Mouse (Mus musculus) liver, postnatal 0 days (tissue): ENCODE data around the gene Glud1. TPM values are rescaled to one million over a fixed set of nuclear protein-coding genes. Genes with fewer than 3 reads are reported as not detected.
"Not testable (repeated sequence)": the region's sequence is repeated elsewhere in the genome, so short reads cannot be mapped to it uniquely, and the experiment has no call there.

Source experiments
- ATAC-seq: fragments of 200-750 bp; cut with Nextera tagmentation; 2 replicates; pipeline ENCODE4 v1.8.0; 2017; ENCODE audit warnings: mild to moderate bottlenecking, moderate library complexity
- DNase-seq: peaks from one replicate; pipeline ENCODE4 v3.0.0-alpha.2; 2016
- H3K27ac ChIP-seq: fragments of 300-500 bp; sonication (generic); 2 replicates; pipeline ENCODE4 v1.5.1; 2014; ENCODE audit warnings: antibody characterized with exemption, moderate library complexity, mild to moderate bottlenecking, low read depth
- H3K27me3 ChIP-seq: fragments of 300-500 bp; sonication (generic); 2 replicates; pipeline ENCODE4 v1.6.1; 2014; ENCODE audit warnings: low read length, control low read depth, mixed read lengths; ENCODE audit not compliant: insufficient read depth
- H3K36me3 ChIP-seq: fragments of 300-500 bp; sonication (generic); replicated peaks from 2 replicates; pipeline ENCODE4 v1.6.1; 2014; ENCODE audit warnings: mild to moderate bottlenecking, control low read depth, low read length, moderate library complexity, mixed read lengths; ENCODE audit not compliant: insufficient read depth
- H3K4me1 ChIP-seq: fragments of 300-500 bp; sonication (generic); 2 replicates; pipeline ENCODE4 v1.6.1; 2014; ENCODE audit warnings: antibody characterized with exemption, mild to moderate bottlenecking, control low read depth; ENCODE audit not compliant: insufficient read depth
- H3K4me2 ChIP-seq: fragments of 300-500 bp; sonication (generic); 2 replicates; pipeline ENCODE4 v1.6.1; 2014; ENCODE audit warnings: low read depth, mild to moderate bottlenecking, low read length, moderate library complexity, mixed read lengths
- H3K4me3 ChIP-seq: fragments of 300-500 bp; sonication (generic); 2 replicates; pipeline ENCODE4 v1.5.1; 2014; ENCODE audit warnings: low read depth, low read length
- H3K9ac ChIP-seq: fragments of 300-500 bp; sonication (generic); replicated peaks from 2 replicates; pipeline ENCODE4 v1.6.1; 2014; ENCODE audit warnings: mild to moderate bottlenecking, moderate library complexity
- H3K9me3 ChIP-seq: fragments of 300-500 bp; sonication (generic); 2 replicates; pipeline ENCODE4 v1.6.1; 2016; ENCODE audit warnings: mild to moderate bottlenecking, control low read depth, low read length, mixed read lengths
- CTCF ChIP-seq: sonication (generic); IDR thresholded peaks from 2 replicates; pipeline ENCODE4 v1.5.1; 2016; ENCODE audit warnings: antibody characterized with exemption, low read depth
- EP300 ChIP-seq: IDR thresholded peaks from 2 replicates; pipeline ENCODE4 v1.6.1; 2016; ENCODE audit warnings: antibody characterized with exemption, low read depth, mild to moderate bottlenecking
- WGBS: fragments of 180-500 bp; shearing (Covaris S2); extraction: QIAGEN DNeasy Blood & Tissue Kit; methylation state at CpG from one replicate; pipeline ENCODE4 v1.1.7; 2014; ENCODE audit not compliant: insufficient replicate concordance; 5-methylcytosine and 5-hydroxymethylcytosine counted together
- polyA plus RNA-seq: library from polyadenylated mRNA; unstranded; fragments of >200 nt; fragmentation: Nextera tagmentation; extraction: Ambion mirVana; gene quantifications from 2 replicates; pipeline ENCODE4 v1.2.1, GENCODE M21; 2015

Gene Glud1
- polyA plus RNA-seq, 1 experiment from 2014 or later: 163 TPM

DNA sequence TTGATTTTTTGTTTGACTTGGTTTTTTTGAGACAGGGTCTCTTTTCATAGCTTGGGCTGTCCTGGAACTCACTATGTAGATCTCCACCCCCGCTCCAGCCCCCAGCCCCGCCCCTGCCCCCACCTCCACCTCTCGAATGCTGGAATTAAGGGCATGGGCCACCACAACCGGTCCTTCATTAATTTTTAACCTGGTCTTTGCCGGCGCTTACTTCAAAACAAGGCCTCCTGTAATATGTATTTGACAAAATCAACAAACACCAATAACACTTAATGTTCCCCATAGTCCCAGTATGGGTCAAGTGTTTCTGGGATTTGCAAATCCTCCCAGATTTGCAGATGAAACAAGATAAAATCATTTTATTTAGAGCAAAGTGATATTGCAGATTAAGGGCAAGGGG lies 49.7 kb downstream of the Glud1 start:
- Histone ChIP-seq H3K4me1 (peaks cover 23% of the 10 kb centered on the region), H3K9me3 (no peaks in the 10 kb centered on the region), H3K27me3 (no peaks in the 10 kb centered on the region), H3K36me3 (no peaks in the 10 kb centered on the region), H3K4me2 (no peak overlapping the region), H3K9ac (no peak overlapping the region), H3K4me3 (no peak overlapping the region), H3K27ac (peak overlapping the region; percentile 29)
- ATAC-seq: no peak
- DNase-seq: no peak
- TF ChIP-seq EP300 (no peak), CTCF (no peak)
- WGBS: 46% methylated on average over 6 of the region's 6 CpGs

GRCm38 (mm10) chr14:34362135-34362534 lies 51.6 kb downstream of the Glud1 start:
- H3K4me2 ChIP-seq: no peak overlapping the region
- no peaks in the 10 kb centered on the region for H3K27me3 ChIP-seq
- peaks cover 16% of the 10 kb centered on the region for H3K4me1 ChIP-seq
- no peak overlapping the region for H3K27ac ChIP-seq
- no peak for ATAC-seq
- no peaks in the 10 kb centered on the region for H3K9me3 ChIP-seq
- no peaks in the 10 kb centered on the region for H3K36me3 ChIP-seq
- no peak overlapping the region for H3K4me3 ChIP-seq
- DNase-seq: no peak
- WGBS: 39% methylated on average over 4 of the region's 4 CpGs
- TF ChIP-seq CTCF (no peak), EP300 (no peak)
- no peak overlapping the region for H3K9ac ChIP-seq

- peak; percentile 48 for ATAC-seq
- no peaks in the 10 kb centered on the region for H3K9me3 ChIP-seq
- H3K9ac ChIP-seq: peak overlapping the region; percentile 41
- H3K4me3 ChIP-seq: peak overlapping the region; percentile 27
- TF ChIP-seq CTCF (peak; percentile 79), EP300 (no peak)
- peak overlapping the region; percentile 70 for H3K4me2 ChIP-seq
- WGBS: 36% methylated on average over 18 of the region's 18 CpGs
- H3K27me3 ChIP-seq: no peaks in the 10 kb centered on the region
- H3K4me1 ChIP-seq: peaks cover 12% of the 10 kb centered on the region
- peak; percentile 58 for DNase-seq
- no peaks in the 10 kb centered on the region for H3K36me3 ChIP-seq
- H3K27ac ChIP-seq: 0 out of 2 replicates have a peak overlapping the region, but pooled peaks have one; percentile 8
Observed at GRCm38 (mm10) chr14:34362726-34363445, 52.4 kb downstream of the Glud1 start.

DNA sequence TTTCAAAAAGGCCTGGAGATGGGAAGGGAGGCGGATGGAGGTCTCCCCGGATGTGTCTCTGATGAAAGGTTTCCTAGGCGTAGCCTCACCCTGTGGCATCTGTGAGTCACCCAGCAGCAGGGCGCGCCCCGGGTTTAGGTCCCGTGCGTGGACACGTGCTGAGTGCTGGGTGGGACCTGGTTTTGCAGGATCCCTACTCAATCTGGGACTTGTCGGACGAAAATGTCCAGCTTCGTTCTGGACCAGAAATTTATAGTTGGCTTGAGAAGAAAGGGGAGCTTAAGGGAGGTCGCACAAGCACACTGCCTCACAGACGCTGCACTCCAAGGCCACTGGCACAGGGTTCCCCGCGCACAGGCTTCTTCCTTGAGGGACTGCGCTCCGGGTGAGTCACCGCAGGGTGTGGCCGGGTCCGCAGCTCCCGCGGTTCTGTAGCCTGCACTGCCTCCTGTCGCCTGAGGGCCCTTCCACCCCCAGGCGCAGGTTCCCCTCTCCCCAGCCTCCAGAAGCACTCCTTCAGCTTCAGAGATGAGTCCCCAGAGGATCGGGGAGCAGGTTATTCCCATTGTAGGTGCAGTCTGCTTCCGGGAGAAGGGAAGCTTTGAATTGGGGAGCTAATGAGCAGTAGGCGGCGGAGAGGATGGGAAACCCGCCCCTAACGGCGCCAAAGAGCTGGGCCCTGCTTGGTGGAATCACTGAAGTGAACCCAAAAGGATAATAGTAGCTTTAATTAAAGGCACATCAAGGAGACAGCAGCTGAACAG lies 53.1 kb downstream of the Glud1 start:
- H3K9me3 ChIP-seq: no peaks in the 10 kb centered on the region
- H3K9ac ChIP-seq: no peak overlapping the region
- peak overlapping the region; percentile 27 for H3K4me3 ChIP-seq
- H3K4me2 ChIP-seq: peak overlapping the region; percentile 70
- H3K36me3 ChIP-seq: no peaks in the 10 kb centered on the region
- 10% methylated on average over 32 of the region's 32 CpGs for WGBS
- no peak overlapping the region for H3K27ac ChIP-seq
- H3K27me3 ChIP-seq: no peaks in the 10 kb centered on the region
- DNase-seq (peak; percentile 51), ATAC-seq (peak; percentile 77)
- peaks cover 12% of the 10 kb centered on the region for H3K4me1 ChIP-seq
- TF ChIP-seq CTCF (peak; percentile 50), EP300 (no peak)

GRCm38 (mm10) chr14:34364254-34365146 lies 54.0 kb downstream of the Glud1 start:
- not testable (repeated sequence) for H3K36me3 ChIP-seq, H3K9me3 ChIP-seq, H3K9ac ChIP-seq, H3K4me2 ChIP-seq, H3K27me3 ChIP-seq, H3K4me3 ChIP-seq, DNase-seq, ATAC-seq, H3K27ac ChIP-seq
- H3K4me1 ChIP-seq: peaks cover 12% of the 10 kb centered on the region
- 80% methylated on average over 15 of the region's 15 CpGs for WGBS

DNA sequence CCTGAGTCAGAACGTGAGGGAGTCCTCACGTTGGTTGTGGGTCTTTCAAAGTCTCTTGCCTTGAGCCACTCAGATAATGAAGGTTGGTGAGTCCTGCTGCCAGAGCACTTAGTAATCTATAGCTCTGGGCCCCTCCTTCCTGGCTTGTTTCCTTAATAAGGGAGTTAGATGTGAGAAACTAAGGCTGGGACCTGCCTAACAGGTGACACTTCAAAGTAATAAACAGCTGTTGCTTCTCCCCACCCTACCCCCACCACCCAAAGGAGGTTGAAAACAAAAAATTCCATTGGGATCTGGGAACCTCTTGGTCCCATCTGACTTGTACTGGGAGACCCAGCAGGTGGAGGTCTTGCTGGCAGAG lies 54.6 kb downstream of the Glud1 start:
- Histone ChIP-seq H3K9ac (no peak overlapping the region), H3K4me3 (no peak overlapping the region), H3K4me2 (no peak overlapping the region), H3K4me1 (peaks cover 12% of the 10 kb centered on the region), H3K27me3 (no peaks in the 10 kb centered on the region), H3K27ac (no peak overlapping the region), H3K9me3 (no peaks in the 10 kb centered on the region), H3K36me3 (no peaks in the 10 kb centered on the region)
- TF ChIP-seq EP300 (no peak), CTCF (no peak)
- ATAC-seq (no peak), DNase-seq (no peak)
- 87% methylated on average over 2 of the region's 2 CpGs for WGBS
